ENCODE assay signal across 15 mouse cellular contexts in the genomic region with DNA sequence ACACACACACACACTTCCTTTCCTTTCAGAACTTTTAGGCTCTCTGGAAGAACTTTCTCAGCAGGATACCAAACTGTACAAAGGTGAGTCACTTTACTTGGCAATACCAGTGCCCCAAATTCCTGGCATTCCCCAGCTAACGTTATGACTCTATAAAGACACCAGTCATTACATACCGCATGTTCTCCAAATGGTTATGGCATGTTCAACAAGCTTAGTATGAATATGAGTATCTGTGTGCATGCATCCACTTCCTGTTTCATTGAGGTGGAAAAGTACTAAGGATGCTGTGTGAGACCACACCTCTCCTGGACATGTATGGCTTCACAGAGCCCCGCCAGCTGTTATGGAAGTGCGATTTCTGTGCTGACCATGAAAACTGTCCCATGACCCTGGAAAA. TPM values are rescaled to one million over a fixed set of nuclear protein-coding genes. Genes with fewer than 3 reads are reported as not detected.
DNase-seq lines count a peak whose midpoint lies in the region; ATAC-seq and TF ChIP-seq lines count a peak whose summit lies in the region.
"Had no signal": no experiment of that assay in that cellular context is flagged by ENCODE, and none has a peak within 500 bp of the region (broad histone marks: within the 10 kb centered on the region; RNA-seq: fewer than 3 reads in every experiment).

No protein-coding gene starts in this region.

- no peak overlapping the region for H3K4me3 ChIP-seq in lung, embryonic 14.5 days (ENCODE audit: low read depth, low read length)
- H3K4me3 ChIP-seq in kidney, embryonic 14.5 days (ENCODE audit: low read length): no peak overlapping the region
- H3K4me3 ChIP-seq: forebrain, embryonic 13.5 days; hindbrain, embryonic 12.5 days; intestine, embryonic 15.5 days; layer of hippocampus, adult 2 months; liver, embryonic 13.5 days had no signal

- H3K27me3 ChIP-seq in lung, embryonic 14.5 days (ENCODE audit: insufficient read depth, low read length): no peaks in the 10 kb centered on the region
- H3K27me3 ChIP-seq in kidney, embryonic 14.5 days (ENCODE audit: control insufficient read depth, insufficient read depth, low read length): no peaks in the 10 kb centered on the region
- H3K27me3 ChIP-seq: CH12.LX; forebrain, embryonic 13.5 days; hindbrain, embryonic 12.5 days; intestine, embryonic 15.5 days; liver, embryonic 13.5 days had no signal

- TF ChIP-seq CTCF in lung, embryonic 14.5 days (IDR thresholded peaks at IDR 0.05; ENCODE audit: low read depth): no peak

- peak; percentile 34 for DNase-seq in lung, embryonic 14.5 days
- no peak for DNase-seq in lung, postnatal 10 days
- DNase-seq in ZHBTc4 (ENCODE audit: low read depth, low spot score): peak; percentile 2
- DNase-seq in mesoderm, embryonic 11.5 days (ENCODE audit: low read depth, low spot score): peak; percentile 26
- DNase-seq in cerebellum, adult 18-20 months: no peak
- DNase-seq in thymus, postnatal 25 days: no peak
- DNase-seq: cerebellum, adult 11 months; liver, embryonic 13.5 days had no signal

- 59% methylated on average over 4 of the region's 4 CpGs for WGBS in lung, embryonic 14.5 days
- WGBS in kidney, embryonic 14.5 days: 51% methylated on average over 4 of the region's 4 CpGs

- H3K36me3 ChIP-seq in lung, embryonic 14.5 days (ENCODE audit: insufficient read depth): no peaks in the 10 kb centered on the region
- no peaks in the 10 kb centered on the region for H3K36me3 ChIP-seq in kidney, embryonic 14.5 days (ENCODE audit: control insufficient read depth, insufficient read depth, low read length)
- H3K36me3 ChIP-seq: hindbrain, embryonic 12.5 days; intestine, embryonic 15.5 days; liver, embryonic 13.5 days had no signal

- no peaks in the 10 kb centered on the region for H3K9me3 ChIP-seq in lung, embryonic 14.5 days (ENCODE audit: low read depth, low read length)
- no peaks in the 10 kb centered on the region for H3K9me3 ChIP-seq in kidney, embryonic 14.5 days (ENCODE audit: control insufficient read depth, low read length)
- H3K9me3 ChIP-seq: forebrain, embryonic 13.5 days; hindbrain, embryonic 12.5 days; intestine, embryonic 15.5 days; liver, embryonic 13.5 days had no signal

- ATAC-seq in lung, embryonic 14.5 days (ENCODE audit: insufficient read depth): 0 out of 2 replicates have a peak, but pooled peaks have one; percentile 36
- peak; percentile 40; the same call in 1 of the 2 replicates for ATAC-seq in kidney, embryonic 14.5 days (ENCODE audit: low FRiP score, low TSS enrichment)
- ATAC-seq: forebrain, embryonic 13.5 days; intestine, embryonic 15.5 days had no signal

- no peak overlapping the region for H3K9ac ChIP-seq in lung, embryonic 14.5 days
- no peak overlapping the region for H3K9ac ChIP-seq in kidney, embryonic 14.5 days (ENCODE audit: low read depth, low read length)
- H3K9ac ChIP-seq: forebrain, embryonic 13.5 days; hindbrain, embryonic 12.5 days; intestine, embryonic 15.5 days; liver, embryonic 13.5 days had no signal

- 0 out of 2 replicates have a peak, but pooled peaks cover 3% of the 10 kb centered on the region for H3K4me1 ChIP-seq in lung, embryonic 14.5 days (ENCODE audit: insufficient read depth)
- H3K4me1 ChIP-seq in kidney, embryonic 14.5 days (ENCODE audit: control insufficient read depth, insufficient read depth, low read length): peaks cover 5% of the 10 kb centered on the region
- H3K4me1 ChIP-seq: hindbrain, embryonic 12.5 days; intestine, embryonic 15.5 days; liver, embryonic 13.5 days had no signal

- no peak overlapping the region for H3K27ac ChIP-seq in lung, embryonic 14.5 days (ENCODE audit: low read depth)
- H3K27ac ChIP-seq in kidney, embryonic 14.5 days (ENCODE audit: low read depth, low read length): peak overlapping the region; percentile 30; the same call in 1 of the 2 replicates
- H3K27ac ChIP-seq: forebrain, embryonic 13.5 days; hindbrain, embryonic 12.5 days; intestine, embryonic 15.5 days; layer of hippocampus, adult 2 months; liver, embryonic 13.5 days; macrophage had no signal

- no peak overlapping the region for H3K4me2 ChIP-seq in lung, embryonic 14.5 days
- H3K4me2 ChIP-seq in kidney, embryonic 14.5 days (replicated peaks; ENCODE audit: low read depth, low read length): no peak overlapping the region
- H3K4me2 ChIP-seq: forebrain, embryonic 13.5 days; hindbrain, embryonic 12.5 days; intestine, embryonic 15.5 days; liver, embryonic 13.5 days had no signal

RNA-seq across cellular contexts. Expression of gene Stxbp6, which starts 27.3 kb away (rescaled TPM):
- 6.4 and 9.7 TPM in 2 replicates for polyA plus RNA-seq in lung, embryonic 14.5 days (2014; fragmentation: Nextera tagmentation; extraction: Ambion mirVana)
- polyA plus RNA-seq in kidney, embryonic 14.5 days (2014; fragmentation: Nextera tagmentation; extraction: Ambion mirVana): 34.1 and 40.7 TPM in 2 replicates

Comparison
In these comparisons a context has a peak if more than half of its experiments do, and no peak if none do; other contexts are left out.
1. DNase-seq: peak in lung, embryonic 14.5 days (single experiment), ZHBTc4 (single experiment) and mesoderm, embryonic 11.5 days (single experiment); none in lung, postnatal 10 days (single experiment), cerebellum, adult 18-20 months (0 of 2) and thymus, postnatal 25 days (single experiment).